Mouse (Mus musculus) myocyte (in vitro differentiated cells): ENCODE measurements around the gene Treml2. TPM values are rescaled to one million over a fixed set of nuclear protein-coding genes. Genes with fewer than 3 reads are reported as not detected.
A peak's percentile ranks its signal among the peaks of the same experiment; 100 is the strongest.
"Not testable (repeated sequence)": the region's sequence is repeated elsewhere in the genome, so short reads cannot be mapped to it uniquely, and the experiment has no call there.

Experiments
- H3K27me3 ChIP-seq: one replicate; pipeline ENCODE4 v1.6.1; 2011; ENCODE audit not compliant: control insufficient read depth, insufficient read depth, insufficient read length
- H3K36me3 ChIP-seq: one replicate; pipeline ENCODE4 v1.6.1; 2011; ENCODE audit not compliant: control insufficient read depth, insufficient read depth
- H3K4me2 ChIP-seq: one replicate; pipeline ENCODE4 v1.6.1; 2011; ENCODE audit warnings: low read depth, control low read depth
- H3K4me3 ChIP-seq: one replicate; pipeline ENCODE4 v1.5.1; 2011; ENCODE audit warnings: mild to moderate bottlenecking, control low read depth, moderate library complexity
- H3K79me2 ChIP-seq: one replicate; pipeline ENCODE4 v1.6.1; 2011; ENCODE audit not compliant: control insufficient read depth, insufficient read depth
- H3ac ChIP-seq: one replicate; pipeline ENCODE4 v1.6.1; 2011; ENCODE audit not compliant: control insufficient read depth, insufficient read length
- CEBPB ChIP-seq: IDR thresholded peaks from 2 replicates; pipeline ENCODE4 v1.6.1; 2011; ENCODE audit warnings: mild to moderate bottlenecking, moderate library complexity; ENCODE audit not compliant: poor library complexity, insufficient read depth, severe bottlenecking
- E2F4 ChIP-seq: IDR thresholded peaks from one replicate; pipeline ENCODE4 v1.6.1; 2011; ENCODE audit warnings: mild to moderate bottlenecking, control low read depth, moderate library complexity; ENCODE audit not compliant: insufficient read depth
- MAX ChIP-seq: IDR thresholded peaks from one replicate; pipeline ENCODE4 v1.6.1; 2011; ENCODE audit warnings: low read depth, mild to moderate bottlenecking, control low read depth
- MYOD1 ChIP-seq, 3 experiments: IDR thresholded peaks; one replicate each; pipeline ENCODE4 v1.6.1; 2011; ENCODE audit warnings: control low read depth in 2 of 3, low read depth in 2 of 3, mild to moderate bottlenecking in 2 of 3, moderate library complexity in 1 of 3; ENCODE audit not compliant: insufficient read length in 2 of 3, control insufficient read depth in 1 of 3
- MYOG ChIP-seq, 3 experiments: IDR thresholded peaks; one replicate each; pipeline ENCODE4 v1.6.1; 2011; ENCODE audit warnings: control low read depth in 2 of 3, low read depth in 2 of 3, mild to moderate bottlenecking in 2 of 3; ENCODE audit not compliant: insufficient read length in 2 of 3, control insufficient read depth in 1 of 3, insufficient read depth in 1 of 3
- POLR2A ChIP-seq: IDR thresholded peaks from one replicate; pipeline ENCODE4 v1.6.1; 2011; ENCODE audit warnings: low read depth, mild to moderate bottlenecking, control low read depth, moderate library complexity; ENCODE audit not compliant: insufficient read length
- POLR2AphosphoS2 ChIP-seq: IDR thresholded peaks from one replicate; pipeline ENCODE4 v1.6.1; 2011; ENCODE audit warnings: low read depth, control low read depth; ENCODE audit not compliant: insufficient read length
- REST ChIP-seq: IDR thresholded peaks from one replicate; pipeline ENCODE4 v1.6.1; 2011; ENCODE audit warnings: mild to moderate bottlenecking, control low read depth, moderate library complexity; ENCODE audit not compliant: insufficient read depth, insufficient read length
- SRF ChIP-seq: IDR thresholded peaks from one replicate; pipeline ENCODE4 v1.6.1; 2011; ENCODE audit warnings: low read depth; ENCODE audit not compliant: control insufficient read depth, insufficient read length
- TCF12 ChIP-seq: IDR thresholded peaks from one replicate; pipeline ENCODE4 v1.6.1; 2011; ENCODE audit warnings: mild to moderate bottlenecking, control low read depth; ENCODE audit not compliant: poor library complexity, insufficient read depth, severe bottlenecking
- TCF3 ChIP-seq: IDR thresholded peaks from one replicate; pipeline ENCODE4 v1.6.1; 2011; ENCODE audit warnings: low read depth, control low read depth; ENCODE audit not compliant: insufficient read length
- USF1 ChIP-seq: IDR thresholded peaks from one replicate; pipeline ENCODE4 v1.6.1; 2011; ENCODE audit warnings: low read depth, mild to moderate bottlenecking, control low read depth, moderate library complexity
- polyA plus RNA-seq: library from polyadenylated mRNA; unstranded; fragments of >200 nt; fragmentation: generic; extraction: Trizol; gene quantifications from one replicate; pipeline ENCODE4 v1.2.1, GENCODE M21; 2012; ENCODE audit warnings: missing spikeins

Treml2 gene
- polyA plus RNA-seq, 1 experiment: not detected

DNA sequence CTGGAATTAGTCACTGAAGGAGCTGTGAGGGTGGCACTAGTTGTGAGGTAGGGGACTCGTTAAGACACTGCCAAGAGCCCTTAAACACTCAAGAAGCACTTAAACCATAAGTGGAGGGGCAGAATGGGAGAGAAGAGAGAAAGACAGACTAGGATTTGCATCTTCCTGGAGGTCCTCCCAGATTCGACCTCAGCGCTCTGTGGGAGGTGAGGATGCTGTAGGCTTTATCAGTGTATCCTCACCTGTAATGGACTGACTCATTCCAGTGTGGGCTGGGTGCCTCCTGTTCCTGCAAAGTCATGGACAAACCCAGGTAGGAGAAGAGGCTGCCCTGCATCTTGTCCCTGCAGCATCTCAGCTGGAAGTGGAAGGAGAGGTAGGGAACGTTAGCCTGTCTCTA is 47.5 kb downstream of the Treml2 start:
- H3K27me3 ChIP-seq: no peaks in the 10 kb centered on the region
- H3K4me3 ChIP-seq: no peak overlapping the region
- no peak overlapping the region for H3K4me2 ChIP-seq
- no peaks in the 10 kb centered on the region for H3K36me3 ChIP-seq
- no peaks in the 10 kb centered on the region for H3K79me2 ChIP-seq
- no peak overlapping the region for H3ac ChIP-seq
- no peak for TF ChIP-seq TCF12
- TF ChIP-seq POLR2A: no peak
- no peak for TF ChIP-seq E2F4
- TF ChIP-seq MYOD1 (IDR thresholded peaks at IDR 0.05; ENCODE audit: control insufficient read depth in 1 of 3, insufficient read length in 2 of 3, low read depth in 2 of 3): no peak
- no peak for TF ChIP-seq SRF
- TF ChIP-seq TCF3: no peak
- TF ChIP-seq POLR2AphosphoS2: no peak
- no peak for TF ChIP-seq MAX
- no peak for TF ChIP-seq REST
- TF ChIP-seq MYOG (IDR thresholded peaks at IDR 0.05; ENCODE audit: control insufficient read depth in 1 of 3, insufficient read depth in 1 of 3, insufficient read length in 2 of 3, low read depth in 2 of 3): no peak
- no peak for TF ChIP-seq USF1
- TF ChIP-seq CEBPB: no peak

- H3K27me3 ChIP-seq: no peaks in the 10 kb centered on the region
- no peak overlapping the region for H3K4me2 ChIP-seq
- H3K4me3 ChIP-seq: no peak overlapping the region
- H3K36me3 ChIP-seq: no peaks in the 10 kb centered on the region
- no peaks in the 10 kb centered on the region for H3K79me2 ChIP-seq
- no peak for TF ChIP-seq MYOD1 (IDR thresholded peaks at IDR 0.05; ENCODE audit: control insufficient read depth in 1 of 3, insufficient read length in 2 of 3, low read depth in 2 of 3)
- no peak for TF ChIP-seq E2F4
- no peak for TF ChIP-seq USF1
- TF ChIP-seq POLR2AphosphoS2: no peak
- no peak for TF ChIP-seq TCF3
- no peak overlapping the region for H3ac ChIP-seq
Measured at GRCm38 (mm10) chr17:48347287-48347686, 48.0 kb downstream of the Treml2 start.

DNA sequence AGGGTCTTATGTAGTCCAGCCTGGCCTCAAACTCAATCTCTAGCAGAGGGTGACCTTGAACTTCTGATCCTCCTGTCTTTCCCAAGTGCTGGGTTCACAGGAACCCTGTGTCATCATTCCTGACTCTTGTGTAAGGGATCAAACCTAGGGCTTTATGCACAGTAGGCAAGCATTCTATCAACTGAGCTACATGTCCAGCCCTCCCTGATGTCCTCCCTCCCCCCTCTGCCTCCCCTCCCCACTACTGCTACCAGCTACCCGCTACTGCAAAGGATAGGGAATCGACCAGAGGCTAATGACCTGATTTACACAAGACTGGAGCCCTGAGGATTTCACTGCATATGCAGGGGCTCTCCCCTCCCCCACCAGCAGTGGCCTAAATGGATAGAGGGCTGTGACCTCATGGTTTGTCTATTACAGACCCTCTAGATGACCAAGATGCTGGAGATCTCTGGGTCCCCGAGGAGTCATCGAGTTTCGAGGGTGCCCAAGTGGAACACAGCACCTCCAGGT is 51.4 kb downstream of the Treml2 start:
- TF ChIP-seq REST (no peak), USF1 (no peak), MYOD1 (IDR thresholded peaks at IDR 0.05; ENCODE audit: control insufficient read depth in 1 of 3, insufficient read length in 2 of 3, low read depth in 2 of 3) (no peak), TCF12 (no peak), POLR2AphosphoS2 (no peak), E2F4 (no peak), POLR2A (no peak), MAX (no peak), SRF (no peak), CEBPB (no peak), MYOG (IDR thresholded peaks at IDR 0.05; ENCODE audit: control insufficient read depth in 1 of 3, insufficient read depth in 1 of 3, insufficient read length in 2 of 3, low read depth in 2 of 3) (no peak), TCF3 (no peak)

DNA sequence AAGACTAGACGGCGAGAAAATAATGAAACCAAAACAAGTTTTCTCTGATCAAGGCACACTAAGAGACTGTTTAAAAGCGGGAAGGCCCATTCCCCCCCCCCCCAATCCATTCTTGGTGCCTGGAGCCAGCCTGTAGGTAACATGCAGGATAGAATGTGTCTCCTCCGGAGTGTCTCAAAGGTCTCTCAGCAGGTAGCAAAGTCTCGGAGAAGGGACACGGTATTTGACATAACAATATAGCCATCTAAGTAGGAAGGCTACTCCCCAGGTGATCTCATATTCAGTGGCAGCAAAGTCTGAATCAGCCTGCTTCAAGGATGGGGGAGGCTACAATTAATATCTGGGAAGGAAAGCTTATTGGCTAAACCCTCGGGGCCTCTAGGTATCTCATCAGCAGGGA is 53.7 kb downstream of the Treml2 start:
- H3K36me3 ChIP-seq, H3K27me3 ChIP-seq, H3ac ChIP-seq, H3K4me3 ChIP-seq, H3K79me2 ChIP-seq, H3K4me2 ChIP-seq: not testable (repeated sequence)

More for the DNA sequence above, 51.4 kb downstream of the Treml2 start:
- no peak overlapping the region for H3ac ChIP-seq
- no peak overlapping the region for H3K4me3 ChIP-seq
- no peaks in the 10 kb centered on the region for H3K36me3 ChIP-seq
- H3K79me2 ChIP-seq: no peaks in the 10 kb centered on the region
- H3K27me3 ChIP-seq: no peaks in the 10 kb centered on the region
- no peak overlapping the region for H3K4me2 ChIP-seq

DNA sequence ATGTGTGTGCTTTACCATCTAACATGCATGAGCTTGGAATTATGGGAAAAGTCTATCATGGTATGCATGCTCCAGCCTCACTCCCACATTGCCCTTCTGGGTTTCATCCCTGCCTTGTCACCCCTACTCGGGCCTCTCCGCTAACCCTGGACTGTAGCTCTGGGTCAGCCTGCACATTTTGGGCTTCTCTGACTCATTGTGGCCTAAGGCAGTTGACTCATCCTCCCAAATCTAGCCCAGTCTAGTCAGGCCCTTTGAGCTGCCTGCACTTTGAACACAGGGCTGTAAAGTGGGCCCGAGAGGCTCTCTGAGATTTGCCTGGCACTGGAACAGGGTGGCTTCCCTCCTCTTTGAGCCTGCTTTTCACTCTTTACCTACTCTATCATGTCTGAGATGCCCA is 56.5 kb downstream of the Treml2 start:
- Histone ChIP-seq H3ac (no peak overlapping the region), H3K27me3 (no peaks in the 10 kb centered on the region), H3K4me3 (no peak overlapping the region), H3K36me3 (no peaks in the 10 kb centered on the region), H3K79me2 (no peaks in the 10 kb centered on the region), H3K4me2 (peak overlapping the region; percentile 54)
- TF ChIP-seq REST (no peak), CEBPB (no peak), USF1 (no peak), MYOG (IDR thresholded peaks at IDR 0.05; ENCODE audit: control insufficient read depth in 1 of 3, insufficient read depth in 1 of 3, insufficient read length in 2 of 3, low read depth in 2 of 3) (peak in 1 of 3 experiments; percentile 6), TCF12 (no peak)
